Mouse (Mus musculus) cerebellum, adult 2 months (tissue): ENCODE data around the gene Ppp6r2. TPM values are rescaled to one million over a fixed set of nuclear protein-coding genes. Genes with fewer than 3 reads are reported as not detected.

ENCODE experiments used
- DNase-seq, 2 experiments: peaks; one replicate each; pipeline ENCODE4 v3.0.0; 2021
- H3K27ac ChIP-seq: fragments of 200-500 bp; 2 replicates; pipeline ENCODE4 v1.5.1; 2012; ENCODE audit warnings: low read length, control low read depth, inconsistent platforms; ENCODE audit not compliant: insufficient read depth
- H3K27me3 ChIP-seq: fragments of 200-500 bp; 2 replicates; pipeline ENCODE4 v1.6.1; 2012; ENCODE audit warnings: inconsistent platforms, mild to moderate bottlenecking, low read length, moderate library complexity; ENCODE audit not compliant: control insufficient read depth, insufficient read depth
- H3K4me1 ChIP-seq: fragments of 200-500 bp; 2 replicates; pipeline ENCODE4 v1.6.1; 2011; ENCODE audit warnings: low read length; ENCODE audit not compliant: control insufficient read depth, insufficient read depth
- H3K4me3 ChIP-seq: fragments of 200-500 bp; replicated peaks from 2 replicates; pipeline ENCODE3; 2011; ENCODE audit warnings: mild to moderate bottlenecking, low read depth, low read length, control low read depth; ENCODE audit not compliant: insufficient read depth
- CTCF ChIP-seq: fragments of 200-500 bp; IDR thresholded peaks from 2 replicates; pipeline ENCODE4 v1.5.1; 2011; ENCODE audit warnings: low read depth, mild to moderate bottlenecking, control low read depth, low read length, moderate library complexity, borderline replicate concordance; ENCODE audit not compliant: insufficient read depth
- POLR2A ChIP-seq: fragments of 200-500 bp; IDR thresholded peaks from 2 replicates; pipeline ENCODE4 v1.6.1; 2011; ENCODE audit warnings: low read length, control low read depth, borderline replicate concordance; ENCODE audit not compliant: insufficient read depth
- WGBS: fragments of 180-500 bp; shearing (Covaris S2); methylation state at CpG from one replicate; pipeline ENCODE4 v1.1.7; 2018; 5-methylcytosine and 5-hydroxymethylcytosine counted together
- polyA plus RNA-seq: library from polyadenylated mRNA; depleted of rRNA; stranded (reverse); fragments of >200 nt; gene quantifications from 2 replicates; pipeline ENCODE4 v1.2.3, GENCODE M21; 2012

Gene Ppp6r2
- polyA plus RNA-seq, 1 experiment: 240 TPM

DNA sequence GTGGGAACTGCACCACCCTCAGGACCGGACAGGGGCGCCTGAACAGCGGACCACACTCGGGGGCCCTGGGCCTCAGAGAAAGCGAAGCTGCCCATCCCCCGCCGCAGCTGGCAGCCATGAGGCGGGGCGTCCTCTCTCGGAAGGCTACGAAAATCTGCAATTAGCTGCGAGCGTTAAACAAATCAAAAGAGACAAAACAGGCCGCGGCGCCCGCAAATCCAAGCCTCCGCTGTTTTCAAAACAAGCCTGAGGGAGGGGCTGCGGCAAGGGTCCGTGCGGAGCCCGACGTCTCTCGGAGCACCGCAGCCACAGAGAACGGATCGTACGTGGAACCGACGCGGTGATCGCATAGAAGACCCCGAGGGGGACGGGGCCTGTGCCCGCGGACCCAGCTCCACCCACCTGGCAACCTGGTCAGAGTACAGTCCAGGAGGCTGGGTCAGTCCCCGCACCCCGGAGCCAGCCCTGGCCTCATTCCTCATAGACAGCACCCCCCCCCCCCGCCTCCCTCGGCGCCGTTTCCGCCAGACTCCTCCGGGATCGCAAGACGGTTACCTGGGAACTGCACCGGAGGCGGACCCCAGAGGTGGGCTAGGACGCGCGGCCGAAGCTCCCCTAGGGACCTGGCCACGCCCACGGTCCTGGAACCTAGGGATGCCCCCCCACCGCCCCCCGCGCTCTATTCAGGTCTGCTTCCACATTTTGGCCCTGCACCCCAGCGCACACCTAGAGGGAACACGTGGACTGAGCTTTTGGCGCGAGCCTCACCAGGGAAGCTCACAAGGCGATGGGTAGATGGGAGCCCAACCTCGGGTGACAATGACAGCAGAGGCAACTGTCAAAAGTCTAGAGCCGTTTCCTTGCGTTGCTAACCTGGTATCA, 38.1 kb upstream of the Ppp6r2 start:
- H3K4me1 ChIP-seq: peaks cover 63% of the 10 kb centered on the region
- under 1% methylated on average over 62 of the region's 65 CpGs for WGBS
- peak; percentile 57 to 67 for DNase-seq
- TF ChIP-seq CTCF (no peak), POLR2A (no peak)
- no peaks in the 10 kb centered on the region for H3K27me3 ChIP-seq
- H3K27ac ChIP-seq: peak overlapping the region; percentile 57
- H3K4me3 ChIP-seq: peak overlapping the region; percentile 73

- DNase-seq: peak; percentile 79 to 82
- peak overlapping the region; percentile 57 for H3K27ac ChIP-seq
- peak overlapping the region; percentile 73 for H3K4me3 ChIP-seq
- H3K4me1 ChIP-seq: peaks cover 59% of the 10 kb centered on the region
- 3% methylated on average over 15 of the region's 15 CpGs for WGBS
- H3K27me3 ChIP-seq: no peaks in the 10 kb centered on the region
- TF ChIP-seq CTCF (no peak), POLR2A (peak; percentile 57; the same call in 1 of the 2 replicates)
These were observed 37.5 kb upstream of the Ppp6r2 start for GRCm38 (mm10) chr15:89173906-89174214.

DNA sequence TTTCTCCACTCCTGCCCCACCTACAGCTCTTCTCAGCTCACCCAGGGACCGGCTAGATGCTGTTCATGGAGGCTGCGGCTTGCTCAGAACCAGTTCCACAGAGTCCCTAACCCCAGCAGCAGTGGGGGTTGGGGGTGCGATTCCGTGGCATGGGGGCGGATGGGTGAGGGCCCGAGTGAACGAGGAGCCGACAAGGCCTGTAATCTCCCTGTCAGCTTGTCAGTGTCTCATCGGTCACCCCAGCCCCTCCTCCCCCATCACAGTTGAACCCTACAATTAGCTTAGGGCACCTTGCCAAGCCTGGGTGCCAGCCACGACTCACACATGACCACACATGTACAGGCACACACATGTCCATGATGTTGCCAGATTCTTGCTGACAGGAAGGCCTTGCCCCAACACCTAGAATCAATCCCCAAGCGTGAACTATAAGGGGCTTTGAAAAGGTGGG, 36.4 kb upstream of the Ppp6r2 start:
- no peak for TF ChIP-seq CTCF
- DNase-seq: peak in 1 of 2 experiments; percentile 53
- peaks cover 50% of the 10 kb centered on the region for H3K4me1 ChIP-seq
- H3K4me3 ChIP-seq: no peak overlapping the region
- 29% methylated on average over 11 of the region's 11 CpGs for WGBS
- 0 out of 2 replicates have a peak overlapping the region, but pooled peaks have one; percentile 39 for H3K27ac ChIP-seq
- H3K27me3 ChIP-seq: no peaks in the 10 kb centered on the region

- Histone ChIP-seq H3K4me3 (no peak overlapping the region), H3K27ac (peak overlapping the region; percentile 34), H3K27me3 (no peaks in the 10 kb centered on the region), H3K4me1 (peaks cover 44% of the 10 kb centered on the region)
- TF ChIP-seq CTCF (no peak), POLR2A (no peak)
- DNase-seq: peak in 1 of 2 experiments; percentile 29
- 40% methylated on average over 13 of the region's 13 CpGs for WGBS
These were observed 35.8 kb upstream of the Ppp6r2 start for GRCm38 (mm10) chr15:89175411-89176155.

DNA sequence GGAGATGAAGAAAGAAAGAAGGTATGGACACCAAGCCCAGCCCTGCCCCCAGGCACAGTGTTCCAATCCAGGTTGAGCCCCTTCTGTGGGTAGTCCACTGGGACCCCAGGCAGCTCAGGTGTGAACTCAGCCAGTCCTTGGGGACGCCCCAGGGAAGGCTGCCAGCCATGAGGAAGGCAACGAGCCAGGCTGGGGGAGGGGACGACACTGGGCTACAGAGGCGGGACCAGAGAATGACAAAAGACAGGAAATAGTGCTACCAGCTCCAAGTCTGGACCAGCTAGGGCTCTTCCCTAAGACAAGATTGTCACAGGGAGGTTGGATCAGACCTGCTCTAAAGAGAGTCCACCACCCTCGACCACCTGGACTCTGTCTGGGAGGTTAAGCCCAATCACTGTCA, 34.2 kb upstream of the Ppp6r2 start:
- H3K4me1 ChIP-seq: peaks cover 41% of the 10 kb centered on the region
- H3K27ac ChIP-seq: peak overlapping the region; percentile 92
- H3K4me3 ChIP-seq: no peak overlapping the region
- WGBS: 2% methylated on average over 5 of the region's 5 CpGs
- no peaks in the 10 kb centered on the region for H3K27me3 ChIP-seq
- peak; percentile 82 to 87 for DNase-seq
- no peak for TF ChIP-seq CTCF
- no peak for TF ChIP-seq POLR2A

DNA sequence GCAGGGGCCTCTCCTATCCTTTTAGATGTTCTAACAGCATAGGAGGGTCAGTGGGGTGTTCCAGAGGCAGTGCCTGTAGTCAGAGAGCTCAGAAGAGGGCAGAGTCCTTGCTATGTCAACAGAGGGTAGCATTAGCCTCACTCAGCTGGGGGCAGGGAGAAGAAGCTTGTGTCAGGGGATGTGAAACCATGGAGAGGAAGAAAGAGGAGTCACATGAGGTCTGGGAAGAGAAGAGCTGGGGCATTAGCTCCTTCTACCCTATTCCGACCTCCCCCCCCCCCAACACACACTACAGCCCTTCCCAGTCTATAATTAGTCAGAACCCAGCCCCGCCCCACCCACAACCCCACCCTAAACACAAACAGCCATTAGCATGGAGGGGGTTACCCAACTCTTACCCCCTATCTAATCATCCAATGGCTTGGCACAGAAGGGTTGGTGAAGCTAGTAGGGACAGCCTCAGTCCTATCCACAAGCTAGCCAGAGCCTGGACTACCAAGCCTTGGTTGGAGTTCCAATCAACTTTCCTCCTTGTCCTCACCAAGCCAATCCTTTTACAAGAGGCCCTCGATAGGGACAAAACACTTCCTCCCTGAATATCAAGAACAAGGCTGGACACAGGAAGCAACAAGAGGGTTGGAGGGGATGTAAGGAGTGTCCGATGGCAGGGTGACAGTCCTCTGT, 33.6 kb upstream of the Ppp6r2 start:
- DNase-seq: no peak
- WGBS: 18% methylated on average over 4 of the region's 4 CpGs
- no peak for TF ChIP-seq CTCF
- TF ChIP-seq POLR2A: no peak
- Histone ChIP-seq H3K4me1 (peaks cover 46% of the 10 kb centered on the region), H3K27ac (peak overlapping the region; percentile 93), H3K27me3 (no peaks in the 10 kb centered on the region), H3K4me3 (peak overlapping the region; percentile 81)

DNA sequence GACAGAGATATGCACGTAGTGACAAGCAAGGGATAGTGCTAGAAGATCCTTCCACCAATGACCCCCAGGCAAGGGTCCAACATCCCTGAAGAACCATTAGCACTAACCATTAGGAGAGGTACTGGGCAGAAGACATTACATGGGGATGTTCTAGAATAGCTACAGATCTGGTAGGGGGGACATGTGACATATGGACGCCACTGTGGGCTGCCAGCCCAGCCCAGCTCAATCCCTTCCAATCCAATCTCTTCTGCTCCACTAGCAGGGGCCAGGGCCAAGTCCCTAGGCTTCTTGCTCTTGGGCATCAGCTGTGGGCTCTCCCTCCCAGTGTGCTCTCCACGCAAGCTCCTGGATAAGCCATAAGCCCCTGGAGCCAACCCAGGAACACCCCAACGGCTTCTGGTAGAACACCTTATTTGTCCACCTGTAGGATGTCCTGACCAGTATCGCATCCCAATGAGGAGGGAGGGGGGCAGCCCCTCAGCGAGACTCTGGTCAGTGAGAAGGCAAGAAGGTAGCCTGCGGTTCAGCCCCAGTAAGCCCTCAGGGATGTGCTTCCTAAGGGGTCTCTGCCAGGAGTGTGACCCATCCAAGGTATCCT, 33.0 kb upstream of the Ppp6r2 start:
- peak overlapping the region; percentile 93 for H3K27ac ChIP-seq

More for the DNA sequence above, 33.0 kb upstream of the Ppp6r2 start:
- WGBS: 6% methylated on average over 7 of the region's 7 CpGs
- peaks cover 53% of the 10 kb centered on the region for H3K4me1 ChIP-seq
- peak; percentile 90 to 94 for DNase-seq
- H3K27me3 ChIP-seq: no peaks in the 10 kb centered on the region
- no peak; the same call in 1 of the 2 replicates for TF ChIP-seq POLR2A
- TF ChIP-seq CTCF: no peak
- peak overlapping the region; percentile 81 for H3K4me3 ChIP-seq
